Mouse (Mus musculus) heart, postnatal 0 days (tissue): ENCODE data around the gene Dnajb14.

Experiments
- CTCF ChIP-seq: IDR thresholded peaks from 2 replicates; pipeline ENCODE4 v1.5.1; 2016; ENCODE audit warnings: antibody characterized with exemption, control low read depth, low read depth
- EP300 ChIP-seq: IDR thresholded peaks from 2 replicates; pipeline ENCODE4 v1.6.1; 2016; ENCODE audit warnings: antibody characterized with exemption, low read depth

DNA sequence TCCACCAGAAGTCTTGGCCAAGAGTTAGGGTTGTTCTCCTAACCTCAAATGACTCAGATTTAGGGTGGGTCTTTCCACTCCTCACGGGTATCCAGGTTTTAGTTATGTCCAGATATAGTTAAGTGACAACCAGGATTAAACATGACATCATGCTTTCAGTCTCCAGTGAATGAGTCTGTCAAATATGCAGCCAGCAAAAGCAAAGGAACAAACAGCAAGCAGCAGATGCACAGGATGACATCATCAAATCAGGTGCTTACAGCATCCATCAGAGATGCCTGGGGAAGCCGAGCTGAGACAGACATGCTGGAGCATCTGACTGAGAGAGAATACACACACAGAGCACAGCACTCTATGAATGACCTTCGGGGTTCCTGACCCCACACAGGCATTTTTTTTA, 12.1 kb upstream of the Dnajb14 start:
- TF ChIP-seq CTCF = no peak
- TF ChIP-seq EP300 = no peak
